Mouse (Mus musculus) splenic B cell, adult 2 months (primary cell): ENCODE measurements around the gene Ift122.
"Not testable (repeated sequence)": the region's sequence is repeated elsewhere in the genome, so short reads cannot be mapped to it uniquely, and the experiment has no call there.

Experiments used
- DNase-seq: peaks from one replicate; pipeline ENCODE4 v3.0.0-alpha.2; 2011; ENCODE audit warnings: low read depth, low spot score
- H3K27me3 ChIP-seq: 2 replicates; pipeline ENCODE4 v1.6.1; 2012; ENCODE audit warnings: mild to moderate bottlenecking, low read length, moderate library complexity, mixed read lengths; ENCODE audit not compliant: control insufficient read depth, poor library complexity, insufficient read depth, severe bottlenecking
- H3K36me3 ChIP-seq: 2 replicates; pipeline ENCODE4 v1.6.1; 2012; ENCODE audit warnings: mild to moderate bottlenecking, low read length, moderate library complexity, mixed read lengths; ENCODE audit not compliant: control insufficient read depth, poor library complexity, insufficient read depth, severe bottlenecking

Ift122 gene

DNA sequence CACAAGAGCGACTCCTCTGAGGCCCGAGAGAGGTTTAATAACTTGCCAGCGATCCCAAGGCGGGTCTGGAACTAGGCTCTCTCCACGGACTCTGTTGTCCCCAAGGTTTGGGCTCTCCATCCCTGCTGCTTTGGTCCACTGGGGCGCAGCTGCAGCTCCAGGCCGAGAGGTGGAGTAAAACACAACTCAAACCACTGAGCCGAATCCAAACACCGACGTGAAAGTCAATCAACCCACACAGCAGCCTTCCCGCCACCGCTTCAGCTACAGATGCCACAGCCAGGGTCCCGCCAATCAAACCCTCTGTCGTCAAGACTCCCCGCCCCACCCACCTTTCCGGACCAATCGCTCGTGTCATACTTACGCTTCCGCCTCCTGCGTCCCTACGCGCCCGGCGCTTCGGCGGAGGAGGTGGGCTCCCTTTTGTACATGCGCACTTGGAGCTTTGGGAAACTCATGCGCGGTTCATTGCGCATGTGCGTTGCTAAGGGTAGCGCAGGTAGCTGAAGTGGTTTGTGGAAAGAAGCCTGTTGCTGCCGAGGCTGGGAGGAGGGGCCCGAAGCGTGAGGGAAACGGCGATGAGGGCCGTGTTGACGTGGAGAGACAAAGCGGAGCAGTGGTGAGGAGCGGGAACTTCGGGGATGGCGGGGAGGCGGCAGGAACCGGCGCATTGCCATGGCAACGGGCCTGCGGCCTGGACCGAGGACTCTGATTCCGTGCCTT is at the start of gene Ift122, which contains the start of gene Mbd4:
Gene Ift122 (plus strand): TSS at position 380 of the 723 bp plus-strand sequence.
Gene Mbd4 (minus strand): TSS at position 281 of the 723 bp plus-strand sequence.
- DNase-seq = peak; percentile 100
- no peaks in the 10 kb centered on the region for H3K27me3 ChIP-seq

GRCm38 (mm10) chr6:115803541-115804382 is 49.5 kb upstream of the Ift122 start:
- H3K27me3 ChIP-seq = no peaks in the 10 kb centered on the region
- peak; percentile 70 for DNase-seq
- H3K36me3 ChIP-seq = peaks cover 12% of the 10 kb centered on the region; the same call in 1 of the 2 replicates

More for the DNA sequence above, at the start of gene Ift122, which contains the start of gene Mbd4:
- H3K36me3 ChIP-seq = 0 out of 2 replicates have a peak, but pooled peaks cover 2% of the 10 kb centered on the region

DNA sequence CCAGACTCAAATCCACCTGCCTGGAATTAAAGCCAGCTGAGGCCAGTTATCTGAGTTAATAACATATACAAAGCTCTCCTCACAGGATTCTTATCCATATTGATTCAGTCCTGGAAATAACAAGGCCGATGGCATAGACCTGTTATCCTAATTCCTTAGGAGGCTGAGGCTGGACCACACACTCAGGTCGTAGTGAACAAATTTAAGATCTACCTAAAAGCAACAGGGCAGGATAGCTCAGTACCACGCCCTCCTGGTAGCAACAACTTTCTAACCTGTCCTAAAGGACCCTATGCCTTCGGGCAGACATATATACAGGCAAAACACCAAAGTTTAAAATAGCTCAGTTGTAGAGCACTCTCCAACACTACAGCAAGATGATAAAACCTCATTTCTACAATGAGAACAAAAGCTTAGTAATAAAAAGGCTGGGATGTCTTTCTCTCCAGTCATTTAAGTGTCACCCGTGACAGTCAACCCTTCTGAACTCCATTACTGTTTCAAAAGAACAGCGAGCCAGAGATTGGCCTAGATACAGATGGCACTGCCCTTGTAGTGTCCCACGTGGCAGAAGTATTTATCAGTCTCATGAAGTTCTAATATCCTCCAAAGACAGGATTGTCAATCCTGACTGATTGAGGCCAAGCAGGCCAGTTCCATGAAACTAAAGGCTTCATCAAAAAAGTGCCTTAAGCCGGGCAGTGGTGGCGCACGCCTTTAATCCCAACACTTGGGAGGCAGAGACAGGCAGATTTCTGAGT is 48.7 kb upstream of the Ift122 start:
- DNase-seq = no peak
- H3K36me3 ChIP-seq = peaks cover 12% of the 10 kb centered on the region; the same call in 1 of the 2 replicates

DNA sequence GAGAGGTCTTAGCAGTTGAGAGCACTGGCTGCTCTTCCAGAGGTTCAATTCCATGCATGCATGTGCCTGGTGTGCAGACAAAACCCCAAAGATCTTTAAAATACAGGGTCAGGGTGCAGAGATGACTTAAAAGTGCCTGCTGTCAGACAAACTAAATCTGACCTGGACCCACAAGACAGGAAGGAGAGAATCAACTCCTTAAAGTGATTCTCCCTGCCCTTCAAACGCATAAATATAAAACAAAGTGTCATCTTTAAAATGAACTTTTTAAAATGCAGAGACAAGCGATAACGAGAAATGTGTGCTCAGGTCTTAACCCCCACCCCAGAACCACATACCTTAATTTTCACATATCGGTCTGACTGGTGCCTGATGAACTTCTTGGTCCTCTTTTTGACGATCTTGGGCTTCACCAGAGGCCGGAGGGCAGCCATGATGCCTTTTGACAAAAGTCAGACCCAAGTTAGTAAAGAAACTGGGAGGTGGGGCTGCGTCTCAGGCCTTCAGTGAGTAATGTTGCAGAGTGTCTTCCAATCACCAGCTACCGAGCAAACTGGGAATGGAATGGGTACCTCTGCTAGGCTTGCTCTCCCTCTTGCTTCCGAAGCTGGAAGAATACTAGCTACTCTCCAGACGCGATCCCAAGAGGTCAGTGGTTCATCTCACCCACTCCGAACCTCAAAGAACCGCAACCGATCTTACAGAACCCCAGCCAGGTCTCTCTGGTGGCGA is 45.6 kb upstream of the Ift122 start:
- DNase-seq = no peak
- peaks cover 12% of the 10 kb centered on the region; the same call in 1 of the 2 replicates for H3K36me3 ChIP-seq
- H3K27me3 ChIP-seq = no peaks in the 10 kb centered on the region

More for the DNA sequence above, 48.7 kb upstream of the Ift122 start:
- no peaks in the 10 kb centered on the region for H3K27me3 ChIP-seq

DNA sequence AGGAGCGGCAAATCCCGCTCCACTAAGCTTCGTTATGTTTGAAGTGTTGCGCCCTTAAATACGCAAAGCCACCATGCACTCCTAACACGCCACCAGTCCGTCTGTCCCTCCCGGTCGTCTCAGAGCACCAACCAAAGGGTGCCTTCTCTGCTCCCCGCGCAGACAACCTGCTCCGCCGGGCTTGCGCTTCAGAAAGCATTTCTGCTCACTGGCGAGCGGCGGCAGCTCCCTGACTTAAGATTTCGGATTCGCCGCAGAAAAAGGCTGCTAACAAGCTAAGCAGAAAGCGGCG is 45.1 kb upstream of the Ift122 start:
- H3K27me3 ChIP-seq = no peaks in the 10 kb centered on the region
- peaks cover 12% of the 10 kb centered on the region; the same call in 1 of the 2 replicates for H3K36me3 ChIP-seq
- DNase-seq = no peak

DNA sequence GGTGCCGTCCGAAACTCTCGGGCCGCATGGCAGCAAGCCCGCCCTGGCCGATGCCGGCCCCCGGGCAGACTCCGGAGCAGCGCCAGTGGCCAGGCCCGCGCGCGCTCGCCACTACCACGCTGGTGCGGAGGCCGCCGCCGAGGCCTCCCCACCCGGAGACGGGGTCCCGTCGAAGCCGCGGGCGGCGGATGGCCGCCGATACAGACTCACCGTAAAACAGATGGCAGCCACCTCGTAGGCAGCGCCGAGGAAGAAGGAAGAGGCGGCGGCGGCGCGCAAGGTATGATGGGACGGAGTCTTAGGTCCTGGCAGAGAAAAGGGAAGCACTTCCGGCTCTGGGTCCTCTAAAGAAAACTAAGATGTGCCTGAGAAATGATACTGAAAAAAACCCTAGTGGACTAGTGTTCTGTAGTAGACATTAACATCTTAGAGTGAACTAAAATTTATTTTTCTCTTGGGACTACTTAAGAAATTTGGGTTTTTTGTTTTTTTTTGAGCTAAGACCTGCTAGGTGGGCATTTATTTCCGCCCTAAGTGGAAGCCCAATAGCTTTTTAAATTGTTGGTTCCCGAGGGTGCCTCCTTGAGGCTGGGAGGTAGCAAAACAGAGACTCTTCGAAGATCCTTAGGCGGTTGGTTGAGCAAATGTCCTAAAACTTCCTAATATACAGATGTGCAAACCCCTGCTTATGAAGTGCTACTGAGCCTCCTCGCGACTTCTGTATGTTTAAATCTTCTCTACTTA is 44.6 kb upstream of the Ift122 start, which contains the start of gene Rpl32:
Gene Rpl32 (minus strand): TSS at position 260 of the 744 bp plus-strand sequence.
- DNase-seq = peak; percentile 92
- H3K36me3 ChIP-seq = peaks cover 11% of the 10 kb centered on the region; the same call in 1 of the 2 replicates
- no peaks in the 10 kb centered on the region for H3K27me3 ChIP-seq

GRCm38 (mm10) chr6:115811606-115812005 is 41.7 kb upstream of the Ift122 start:
- DNase-seq = no peak
- Histone ChIP-seq H3K27me3 (no peaks in the 10 kb centered on the region), H3K36me3 (peaks cover 3% of the 10 kb centered on the region; the same call in 1 of the 2 replicates)

DNA sequence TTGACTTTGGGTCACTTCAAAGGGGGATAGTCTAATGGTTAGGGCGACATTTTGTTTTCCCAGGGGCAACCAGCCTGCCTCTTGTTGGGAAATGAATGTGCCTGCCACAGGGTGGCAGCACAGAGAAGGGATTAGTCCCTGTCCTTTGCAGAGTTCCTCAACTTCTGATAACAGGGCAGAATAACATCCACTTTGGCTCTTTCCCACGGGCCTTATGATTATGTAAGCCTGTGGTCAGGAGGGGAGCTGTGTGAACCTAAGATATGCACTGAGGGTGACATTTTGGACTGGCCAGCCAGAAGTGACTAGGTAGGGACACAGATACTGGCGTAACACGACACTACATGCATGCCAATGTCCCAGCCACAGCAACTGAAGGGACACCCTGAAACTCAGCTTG is 39.2 kb upstream of the Ift122 start:
- Histone ChIP-seq H3K36me3 (no peaks in the 10 kb centered on the region), H3K27me3 (no peaks in the 10 kb centered on the region)
- DNase-seq = peak; percentile 71

GRCm38 (mm10) chr6:115815041-115815440 is 38.2 kb upstream of the Ift122 start:
- DNase-seq = no peak
- Histone ChIP-seq H3K27me3 (no peaks in the 10 kb centered on the region), H3K36me3 (no peaks in the 10 kb centered on the region)

DNA sequence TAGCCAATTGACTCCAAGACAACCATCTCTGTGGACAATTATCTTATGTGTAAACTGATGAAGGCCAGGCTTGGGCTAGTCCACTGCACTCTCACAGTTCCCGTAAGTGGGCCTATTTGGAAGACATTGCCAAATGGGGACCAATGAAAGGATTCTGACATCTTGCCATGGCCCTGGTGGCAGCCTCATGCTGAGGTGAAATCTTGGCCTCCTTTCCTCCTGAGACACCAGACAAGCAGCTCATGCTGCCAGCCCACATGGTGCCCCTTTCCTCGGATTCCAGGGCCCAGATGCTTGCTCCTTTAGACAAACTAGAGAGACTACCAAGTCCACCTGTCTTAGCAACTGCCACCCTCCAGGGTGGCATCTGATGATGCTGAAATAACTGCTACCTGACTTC is 35.1 kb upstream of the Ift122 start:
- Histone ChIP-seq H3K27me3 (no peaks in the 10 kb centered on the region), H3K36me3 (no peaks in the 10 kb centered on the region)
- no peak for DNase-seq

GRCm38 (mm10) chr6:115821216-115821993 is 31.9 kb upstream of the Ift122 start:
- H3K27me3 ChIP-seq = no peaks in the 10 kb centered on the region
- no peaks in the 10 kb centered on the region for H3K36me3 ChIP-seq
- DNase-seq = no peak

DNA sequence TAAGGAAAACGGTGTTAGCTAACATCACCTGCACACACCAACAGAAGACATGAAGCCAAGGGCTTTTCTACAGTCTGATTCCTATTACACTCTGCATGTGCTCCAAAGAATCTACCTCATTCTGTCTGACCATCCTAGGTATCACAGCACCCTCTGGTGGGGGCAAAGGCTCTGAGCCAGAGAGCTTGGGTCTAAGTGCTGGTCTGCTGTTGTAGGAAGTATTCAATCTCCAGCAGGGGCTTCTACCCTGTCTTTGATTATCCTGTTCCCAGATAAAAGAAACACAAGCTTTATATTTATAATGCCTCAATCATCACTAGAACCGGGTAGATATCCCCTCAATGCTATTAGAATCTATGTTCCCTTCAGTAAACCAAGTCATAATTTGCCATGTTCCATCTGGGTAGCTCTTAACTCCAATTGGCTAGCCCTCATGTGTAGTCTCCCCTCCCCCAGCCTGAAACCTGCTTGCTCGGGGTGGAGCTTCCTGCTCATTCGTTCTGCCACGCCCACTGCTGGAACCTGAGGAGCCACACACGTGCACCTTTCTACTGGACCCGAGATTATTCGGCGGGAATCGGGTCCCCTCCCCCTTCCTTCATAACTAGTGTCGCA is 29.3 kb upstream of the Ift122 start:
- peak; percentile 90 for DNase-seq
- not testable (repeated sequence) for H3K36me3 ChIP-seq, H3K27me3 ChIP-seq
